ENCODE assay signal across 15 mouse cellular contexts in the genomic region with DNA sequence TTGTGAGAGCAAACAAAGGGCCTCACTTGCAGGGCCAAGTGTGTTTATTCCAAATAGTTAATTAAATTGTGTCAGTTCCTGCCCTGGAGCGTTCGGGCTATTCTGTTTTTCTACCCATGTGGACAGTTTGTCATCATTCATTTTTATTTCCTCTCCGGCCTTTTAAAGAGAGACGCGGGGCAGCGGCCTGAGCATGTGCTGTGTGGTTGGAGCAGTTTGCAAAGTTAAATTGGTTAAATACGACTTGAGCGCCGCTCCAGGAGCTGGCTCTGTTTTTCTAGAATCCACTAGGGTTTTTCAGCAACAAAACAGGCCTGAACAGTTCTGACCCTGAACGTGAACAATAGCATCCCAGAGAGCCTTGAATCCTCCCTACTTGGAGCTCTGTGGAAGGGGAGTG.
DNase-seq lines count a peak whose midpoint lies in the region; ATAC-seq lines count a peak whose summit lies in the region.
"Had no signal": no experiment of that assay in that cellular context is flagged by ENCODE, and none has a peak within 500 bp of the region (broad histone marks: within the 10 kb centered on the region; RNA-seq: fewer than 3 reads in every experiment).

No protein-coding gene starts in this region.

- H3K4me2 ChIP-seq in neural tube, embryonic 11.5 days (ENCODE audit: low read depth): no peak overlapping the region
- H3K4me2 ChIP-seq in neural tube, embryonic 15.5 days: no peak overlapping the region
- 0 out of 2 replicates have a peak overlapping the region, but pooled peaks have one; percentile 19 for H3K4me2 ChIP-seq in kidney, embryonic 15.5 days
- H3K4me2 ChIP-seq: forebrain, embryonic 15.5 days; heart, embryonic 11.5 days; liver, embryonic 15.5 days had no signal

- no peaks in the 10 kb centered on the region for H3K36me3 ChIP-seq in neural tube, embryonic 11.5 days (ENCODE audit: control insufficient read depth, insufficient read depth, low read length)
- no peaks in the 10 kb centered on the region for H3K36me3 ChIP-seq in neural tube, embryonic 15.5 days
- H3K36me3 ChIP-seq in kidney, embryonic 15.5 days: no peaks in the 10 kb centered on the region
- H3K36me3 ChIP-seq: forebrain, embryonic 15.5 days; liver, embryonic 15.5 days had no signal

- no peaks in the 10 kb centered on the region for H3K27me3 ChIP-seq in neural tube, embryonic 11.5 days (ENCODE audit: control insufficient read depth, insufficient read depth, low read length)
- peaks cover 39% of the 10 kb centered on the region for H3K27me3 ChIP-seq in neural tube, embryonic 15.5 days (replicated peaks)
- peaks cover 37% of the 10 kb centered on the region for H3K27me3 ChIP-seq in kidney, embryonic 15.5 days
- H3K27me3 ChIP-seq: forebrain, embryonic 15.5 days; liver, embryonic 15.5 days had no signal

- no peak overlapping the region for H3K9ac ChIP-seq in neural tube, embryonic 11.5 days (ENCODE audit: low read length)
- H3K9ac ChIP-seq in neural tube, embryonic 15.5 days (replicated peaks): no peak overlapping the region
- H3K9ac ChIP-seq in kidney, embryonic 15.5 days: no peak overlapping the region
- H3K9ac ChIP-seq: forebrain, embryonic 15.5 days; liver, embryonic 15.5 days had no signal

- peaks cover 10% of the 10 kb centered on the region for H3K4me1 ChIP-seq in neural tube, embryonic 11.5 days (ENCODE audit: control insufficient read depth, insufficient read depth, low read length)
- H3K4me1 ChIP-seq in neural tube, embryonic 15.5 days: peaks cover 40% of the 10 kb centered on the region
- H3K4me1 ChIP-seq in kidney, embryonic 15.5 days: peaks cover 68% of the 10 kb centered on the region
- H3K4me1 ChIP-seq: liver, embryonic 15.5 days had no signal

- no peak overlapping the region for H3K4me3 ChIP-seq in neural tube, embryonic 11.5 days (ENCODE audit: low read depth, low read length)
- no peak overlapping the region for H3K4me3 ChIP-seq in neural tube, embryonic 15.5 days (replicated peaks)
- H3K4me3 ChIP-seq in kidney, embryonic 15.5 days (replicated peaks): no peak overlapping the region
- H3K4me3 ChIP-seq: forebrain, embryonic 15.5 days; liver, embryonic 15.5 days had no signal

- ATAC-seq in neural tube, embryonic 11.5 days (ENCODE audit: insufficient read depth, low FRiP score, low TSS enrichment): peak; percentile 49; the same call in 1 of the 2 replicates
- ATAC-seq in neural tube, embryonic 15.5 days (ENCODE audit: low FRiP score): no peak
- ATAC-seq in kidney, embryonic 15.5 days (replicated peaks; ENCODE audit: low FRiP score): peak; percentile 20; the same call in 1 of the 2 replicates
- ATAC-seq: activated CD4-positive, CD25-positive, alpha-beta regulatory T cell, adult 4 months; forebrain, embryonic 15.5 days; inflammation-experienced regulatory T-cells, adult 6 months had no signal

- peak; percentile 37 for DNase-seq in adrenal gland, postnatal 10 days
- no peak for DNase-seq in adrenal gland, adult 8-10 months
- peak; percentile 43 for DNase-seq in neural tube, embryonic 11.5 days (ENCODE audit: low spot score)
- peak; percentile 41 for DNase-seq in mesoderm, embryonic 11.5 days (ENCODE audit: low read depth, low spot score)
- no peak for DNase-seq in urinary bladder, postnatal 14 days (ENCODE audit: low spot score)
- DNase-seq in yolk sac, embryonic 10.5 days (ENCODE audit: low spot score): no peak
- DNase-seq: right cerebral cortex, postnatal 4 days had no signal

- H3K27ac ChIP-seq in neural tube, embryonic 11.5 days (ENCODE audit: low read depth, low read length): no peak overlapping the region
- H3K27ac ChIP-seq in neural tube, embryonic 15.5 days (replicated peaks): no peak overlapping the region
- H3K27ac ChIP-seq in kidney, embryonic 15.5 days: peak overlapping the region; percentile 72
- H3K27ac ChIP-seq: forebrain, embryonic 15.5 days; liver, embryonic 15.5 days; stomach, postnatal 0 days had no signal

- H3K9me3 ChIP-seq in neural tube, embryonic 11.5 days (ENCODE audit: control insufficient read depth, low read length): no peaks in the 10 kb centered on the region
- H3K9me3 ChIP-seq in neural tube, embryonic 15.5 days (replicated peaks): no peaks in the 10 kb centered on the region
- H3K9me3 ChIP-seq in kidney, embryonic 15.5 days (replicated peaks): no peaks in the 10 kb centered on the region
- H3K9me3 ChIP-seq: forebrain, embryonic 15.5 days; liver, embryonic 15.5 days had no signal

- 13% methylated on average over 10 of the region's 10 CpGs for WGBS in neural tube, embryonic 11.5 days
- WGBS in neural tube, embryonic 15.5 days: 12% methylated on average over 10 of the region's 10 CpGs
- WGBS in kidney, embryonic 15.5 days: 14% methylated on average over 10 of the region's 10 CpGs

Comparison
In these comparisons a context has a peak if more than half of its experiments do, and no peak if none do; other contexts are left out.
1. DNase-seq: peak in adrenal gland, postnatal 10 days (single experiment), neural tube, embryonic 11.5 days (single experiment) and mesoderm, embryonic 11.5 days (single experiment); none in adrenal gland, adult 8-10 months (single experiment), urinary bladder, postnatal 14 days (single experiment) and yolk sac, embryonic 10.5 days (single experiment).